Mouse (Mus musculus): Measurements from ENCODE around the gene Runx1.

The Runx1 gene

DNA sequence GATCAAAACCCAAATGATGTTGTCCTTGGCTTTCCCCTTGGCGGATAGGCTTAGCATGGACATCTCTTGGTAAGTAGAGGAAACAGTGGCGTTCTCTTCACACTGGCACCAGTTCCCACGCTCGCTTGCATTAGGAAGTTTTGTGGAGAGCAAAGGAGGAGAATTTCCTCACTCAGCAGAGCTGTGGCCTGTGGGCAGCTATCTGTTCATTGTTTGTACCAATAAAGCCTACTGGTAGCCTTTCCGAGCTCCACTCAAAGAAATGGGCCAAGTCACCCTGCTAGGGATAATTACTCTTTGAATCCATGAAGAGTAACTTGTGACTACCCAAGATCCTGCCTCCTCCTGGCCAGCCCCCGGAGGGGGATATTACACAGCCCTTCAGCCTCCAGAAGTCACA is 734 bp upstream of the Runx1 start:
- DNase-seq (ENCODE audit: low spot score in 2 of 2), result no peak

GRCm38 (mm10) chr16:92825204-92825843 is 625 bp downstream of the Runx1 start:
- DNase-seq (ENCODE audit: low spot score in 2 of 2), result peak in 1 of 2 experiments; percentile 78

GRCm38 (mm10) chr16:92824723-92825203 is 1.2 kb downstream of the Runx1 start:
- DNase-seq (ENCODE audit: low spot score in 2 of 2), result no peak

- DNase-seq (ENCODE audit: low spot score in 2 of 2), result no peak
Observed at GRCm38 (mm10) chr16:92824003-92824722, 1.8 kb downstream of the Runx1 start.

- peak; percentile 59 to 70 for DNase-seq (ENCODE audit: low spot score in 2 of 2)
Observed at GRCm38 (mm10) chr16:92823381-92823862, 2.5 kb downstream of the Runx1 start.

- no peak for DNase-seq (ENCODE audit: low spot score in 2 of 2)
Observed at GRCm38 (mm10) chr16:92822676-92823075, 3.3 kb downstream of the Runx1 start.

GRCm38 (mm10) chr16:92821938-92822629 is 3.9 kb downstream of the Runx1 start:
- DNase-seq (ENCODE audit: low spot score in 2 of 2), result peak; percentile 46 to 63

- DNase-seq (ENCODE audit: low spot score in 2 of 2), result peak in 1 of 2 experiments; percentile 59
Observed at GRCm38 (mm10) chr16:92821596-92821937, 4.4 kb downstream of the Runx1 start.

GRCm38 (mm10) chr16:92820451-92820850 is 5.5 kb downstream of the Runx1 start:
- peak; percentile 49 to 61 for DNase-seq (ENCODE audit: low spot score in 2 of 2)

DNA sequence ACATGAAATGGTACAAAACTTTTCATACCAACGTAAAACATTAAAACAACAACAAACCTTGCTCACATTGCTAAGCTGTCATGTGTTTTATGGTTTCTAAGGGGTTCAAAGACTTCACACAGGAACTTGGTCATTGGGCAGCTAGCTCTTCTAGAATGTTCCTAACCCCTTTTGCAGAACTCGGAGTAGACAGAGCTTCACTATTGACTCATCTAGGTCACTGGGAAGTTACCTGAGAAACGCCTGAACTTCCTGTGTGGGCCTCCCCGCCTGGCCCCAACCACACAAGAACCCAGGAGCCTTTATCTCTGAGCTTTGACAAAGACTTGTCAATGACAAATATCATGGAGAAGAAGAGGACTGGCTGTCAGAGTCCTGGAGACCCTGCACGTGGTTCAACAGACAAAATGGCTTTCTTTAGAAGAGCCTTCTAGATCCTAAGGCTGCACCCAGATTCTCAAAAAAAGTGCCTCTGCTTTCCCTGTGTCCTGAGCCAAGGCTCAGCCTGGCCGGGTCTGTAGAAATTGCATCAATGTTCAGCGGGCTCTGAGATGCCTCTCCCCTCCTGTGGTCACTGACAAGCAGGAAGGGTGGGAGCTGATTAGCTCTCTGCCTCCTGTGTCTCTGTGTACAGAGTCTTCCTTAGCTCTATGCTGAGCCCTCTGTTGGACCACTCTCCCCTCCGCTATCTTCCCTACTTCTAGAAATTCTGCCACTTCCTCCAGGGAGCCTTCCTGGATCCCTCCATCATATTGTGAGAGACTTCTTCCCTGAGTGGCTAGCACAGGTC is 7.3 kb downstream of the Runx1 start:
- DNase-seq (ENCODE audit: low spot score in 2 of 2), result peak; percentile 75 to 86

DNA sequence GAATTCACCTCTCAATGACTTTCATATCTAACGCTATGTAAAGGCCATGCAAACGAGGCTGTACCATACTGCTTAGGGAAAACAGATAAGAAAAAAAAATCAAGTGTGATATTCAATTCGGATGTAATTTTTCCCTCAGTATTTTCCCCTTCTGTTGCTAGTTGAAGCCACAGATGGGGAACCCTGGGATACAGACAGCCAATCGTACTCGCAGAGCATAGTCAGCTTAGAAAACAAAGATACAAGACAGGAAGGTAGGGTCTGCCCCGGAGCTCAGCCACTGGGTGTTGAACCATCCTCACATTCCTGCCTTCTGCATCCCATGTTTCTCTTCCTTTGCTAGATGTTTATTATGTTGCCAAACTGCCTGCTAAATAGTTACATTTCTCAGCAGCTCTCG is 9.9 kb downstream of the Runx1 start:
- no peak for DNase-seq (ENCODE audit: low spot score in 2 of 2)

DNA sequence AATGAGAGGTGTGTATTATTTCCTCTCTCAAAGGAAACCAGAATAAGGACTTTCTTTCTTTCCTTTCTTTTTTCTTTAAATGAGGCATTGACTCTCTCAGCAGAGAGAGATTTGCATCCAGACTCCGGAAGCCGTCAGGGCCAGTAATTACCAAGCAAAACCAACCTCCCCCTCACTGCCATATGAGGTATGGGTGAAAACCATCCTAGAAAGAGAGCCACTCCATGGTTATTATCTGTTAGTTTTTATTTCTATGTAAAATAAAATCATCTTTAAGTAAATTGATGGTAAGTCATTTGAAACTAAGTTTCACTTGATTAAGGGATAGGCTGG is 10.8 kb downstream of the Runx1 start:
- DNase-seq (ENCODE audit: low spot score in 2 of 2), result no peak

DNA sequence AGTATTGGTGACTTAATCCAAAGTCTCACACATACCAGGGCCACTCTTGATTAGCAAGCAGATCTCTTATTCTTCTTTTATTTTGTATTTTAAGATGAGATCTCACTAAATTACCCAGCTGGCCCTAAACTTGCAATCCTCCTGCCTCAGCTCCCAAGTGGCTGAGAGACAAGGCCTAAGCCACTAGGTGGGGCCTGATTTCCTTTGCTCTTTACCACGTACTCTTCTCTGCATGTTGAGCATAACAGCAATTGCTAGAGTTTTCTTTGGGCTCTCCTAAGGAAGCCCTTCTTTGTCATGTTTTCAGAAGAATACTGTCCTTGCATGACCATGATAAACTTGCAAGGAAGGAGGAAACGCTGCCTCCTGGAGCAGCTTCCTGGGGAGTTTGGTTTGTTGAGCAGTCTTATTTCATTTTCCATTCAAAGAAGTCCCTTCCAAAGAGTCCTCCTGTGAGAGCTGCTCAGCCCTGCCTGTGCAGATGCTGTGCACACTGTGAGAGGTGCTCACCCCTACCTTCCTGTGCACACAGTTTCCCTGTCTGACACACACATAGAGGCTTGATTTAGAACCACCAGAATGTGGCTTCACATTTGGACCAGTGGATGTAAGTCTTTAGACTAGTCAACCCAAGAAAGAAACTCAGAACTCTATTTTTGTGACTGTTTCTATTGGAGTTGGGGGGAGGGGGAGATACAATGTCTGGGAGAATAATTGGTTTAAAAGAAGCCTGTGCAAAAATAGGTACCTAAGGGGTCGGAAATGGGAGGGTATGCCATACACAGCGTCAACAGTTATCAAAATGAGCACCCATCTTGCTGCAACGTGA is 11.4 kb downstream of the Runx1 start:
- DNase-seq (ENCODE audit: low spot score in 2 of 2), result no peak

GRCm38 (mm10) chr16:92812405-92812804 is 13.5 kb downstream of the Runx1 start:
- no peak for DNase-seq (ENCODE audit: low spot score in 2 of 2)

DNA sequence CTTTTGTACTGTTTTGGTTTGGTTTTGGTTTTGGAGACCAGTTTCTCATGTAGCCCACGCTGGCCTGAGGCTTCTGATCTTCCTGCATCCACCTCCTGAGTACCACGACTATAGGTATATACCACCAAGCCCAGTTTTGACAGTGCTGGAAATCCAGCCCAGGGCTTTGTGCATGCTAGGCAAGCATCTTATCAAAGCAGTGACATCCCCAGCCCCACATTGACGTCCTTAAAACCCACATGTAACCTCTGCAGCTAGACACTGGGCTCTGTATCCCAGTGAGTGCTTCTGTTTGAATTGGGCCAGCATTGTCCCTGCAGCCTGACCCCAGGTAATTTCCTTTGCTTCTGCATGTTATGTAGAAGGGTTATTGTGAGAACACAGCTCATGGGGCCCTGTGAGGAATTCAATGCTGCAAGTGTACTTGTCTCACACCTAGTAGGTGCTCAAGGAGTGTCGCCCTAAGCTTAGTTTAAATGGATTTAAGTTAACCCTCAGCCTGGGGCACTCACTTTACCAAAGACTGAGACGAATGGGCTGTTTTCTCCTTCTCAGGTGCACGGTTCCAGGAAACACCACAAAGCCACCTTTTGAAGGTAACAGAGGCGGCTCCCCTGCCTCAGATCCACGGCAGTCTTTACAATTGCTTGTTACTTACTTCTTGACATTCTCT is 15.2 kb downstream of the Runx1 start:
- no peak for DNase-seq (ENCODE audit: low spot score in 2 of 2)

DNA sequence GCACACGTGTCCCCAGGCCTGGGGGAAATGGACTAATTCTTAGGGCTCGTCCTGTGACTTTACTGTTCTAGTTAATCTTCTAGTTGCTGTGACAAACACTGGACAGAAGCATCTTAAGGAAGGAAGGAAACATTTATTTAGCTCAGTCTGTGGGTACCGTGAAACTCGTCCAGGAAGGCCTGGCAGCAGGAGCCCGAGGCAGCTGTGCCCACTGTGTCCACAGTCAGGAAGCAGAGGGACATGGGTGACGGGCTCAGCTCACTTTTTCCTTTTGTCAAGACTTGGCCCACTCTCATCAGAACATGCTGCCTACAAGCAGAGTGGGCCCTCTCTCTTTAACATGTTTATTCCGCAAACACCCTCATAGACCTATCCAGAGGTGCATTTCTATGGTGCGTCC is 18.2 kb downstream of the Runx1 start:
- no peak for DNase-seq (ENCODE audit: low spot score in 2 of 2)

GRCm38 (mm10) chr16:92803076-92803580 is 22.8 kb downstream of the Runx1 start:
- DNase-seq (ENCODE audit: low spot score in 2 of 2), result no peak

DNA sequence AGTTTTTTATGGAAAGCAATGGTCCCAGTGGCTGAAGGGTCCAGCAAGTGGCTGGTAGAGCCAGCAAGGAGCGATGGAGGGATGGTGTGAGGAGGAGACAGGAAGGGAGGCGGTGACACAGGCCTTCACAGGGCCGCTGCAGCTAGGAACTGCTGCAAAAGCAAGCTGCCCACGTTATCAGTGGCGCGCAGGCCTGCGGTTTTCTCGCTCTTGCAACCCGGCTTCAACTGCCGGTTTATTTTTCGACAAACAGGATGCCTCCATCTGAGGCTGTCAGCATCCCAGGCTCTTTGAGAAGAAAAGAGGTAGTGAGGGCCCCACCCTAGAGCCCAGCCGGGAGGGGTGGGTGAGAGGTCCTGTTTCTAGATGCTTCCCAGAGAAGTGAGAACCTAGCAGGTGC is 24.4 kb downstream of the Runx1 start:
- DNase-seq (ENCODE audit: low spot score in 2 of 2), result peak; percentile 82 to 84

- DNase-seq (ENCODE audit: low spot score in 2 of 2), result no peak
Observed at GRCm38 (mm10) chr16:92800845-92801244, 25.1 kb downstream of the Runx1 start.

- no peak for DNase-seq (ENCODE audit: low spot score in 2 of 2)
Observed at GRCm38 (mm10) chr16:92799940-92800339, 26.0 kb downstream of the Runx1 start.
